Mouse (Mus musculus) liver, embryonic 15.5 days (tissue): ENCODE results near the gene Smad3. TPM values are rescaled to one million over a fixed set of nuclear protein-coding genes. Genes with fewer than 3 reads are reported as not detected.

Experiments
- ATAC-seq: fragments of 200-750 bp; cut with Nextera tagmentation; 2 replicates; pipeline ENCODE4 v1.8.0; 2017; ENCODE audit warnings: moderate number of reproducible peaks, mild to moderate bottlenecking, moderate library complexity; ENCODE audit not compliant: insufficient read depth
- H3K27ac ChIP-seq: fragments of 300-500 bp; sonication (generic); replicated peaks from 2 replicates; pipeline ENCODE4 v1.5.1; 2015; ENCODE audit warnings: mild to moderate bottlenecking, inconsistent platforms
- H3K27me3 ChIP-seq: fragments of 300-500 bp; sonication (generic); 2 replicates; pipeline ENCODE4 v1.6.1; 2015; ENCODE audit warnings: mild to moderate bottlenecking, inconsistent platforms
- H3K36me3 ChIP-seq: fragments of 300-500 bp; sonication (generic); replicated peaks from 2 replicates; pipeline ENCODE4 v1.6.1; 2015; ENCODE audit warnings: moderate library complexity, mild to moderate bottlenecking, inconsistent platforms
- H3K4me1 ChIP-seq: fragments of 300-500 bp; sonication (generic); replicated peaks from 2 replicates; pipeline ENCODE4 v1.6.1; 2015; ENCODE audit warnings: inconsistent platforms
- H3K4me2 ChIP-seq: fragments of 300-500 bp; sonication (generic); 2 replicates; pipeline ENCODE4 v1.6.1; 2015; ENCODE audit warnings: moderate library complexity, mild to moderate bottlenecking, inconsistent platforms
- H3K4me3 ChIP-seq: fragments of 300-500 bp; sonication (generic); replicated peaks from 2 replicates; pipeline ENCODE4 v1.5.1; 2015; ENCODE audit warnings: mild to moderate bottlenecking, inconsistent platforms
- H3K9ac ChIP-seq: fragments of 300-500 bp; sonication (generic); 2 replicates; pipeline ENCODE4 v1.6.1; 2015; ENCODE audit warnings: moderate library complexity, mild to moderate bottlenecking, inconsistent platforms
- H3K9me3 ChIP-seq: fragments of 300-500 bp; sonication (generic); replicated peaks from 2 replicates; pipeline ENCODE4 v1.6.1; 2016; ENCODE audit warnings: inconsistent platforms
- WGBS: fragments of 180-500 bp; shearing (Covaris S2); methylation state at CpG from one replicate; pipeline ENCODE4 v1.1.7; 2015; ENCODE audit warnings: mixed read lengths; ENCODE audit not compliant: insufficient replicate concordance; 5-methylcytosine and 5-hydroxymethylcytosine counted together
- polyA plus RNA-seq: library from polyadenylated mRNA; unstranded; fragments of >200 nt; fragmentation: Nextera tagmentation; extraction: Ambion mirVana; gene quantifications from 2 replicates; pipeline ENCODE4 v1.2.1, GENCODE M21; 2015

The Smad3 gene
- polyA plus RNA-seq, 1 experiment from 2014 or later = 3.0 TPM

DNA sequence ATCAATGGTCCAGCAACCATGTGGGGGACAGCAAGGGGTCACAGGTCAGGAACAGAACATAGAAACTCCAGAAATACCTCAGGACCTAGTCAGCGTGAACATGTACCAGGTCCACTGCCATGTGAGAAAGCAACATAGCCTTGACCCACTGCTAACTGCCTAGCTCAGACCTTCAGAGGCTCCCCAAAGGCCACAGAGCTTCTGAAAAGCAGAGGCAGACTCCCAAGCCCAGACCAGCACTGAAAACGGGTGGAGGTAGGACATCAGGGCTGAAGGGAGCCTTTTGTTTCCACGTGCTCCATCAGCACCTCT lies 84.3 kb downstream of the Smad3 start:
- H3K4me2 ChIP-seq = no peak overlapping the region
- H3K36me3 ChIP-seq = peaks cover 8% of the 10 kb centered on the region
- 38% methylated on average over 3 of the region's 3 CpGs for WGBS
- H3K9me3 ChIP-seq = no peaks in the 10 kb centered on the region
- H3K27ac ChIP-seq = no peak overlapping the region
- H3K27me3 ChIP-seq = no peaks in the 10 kb centered on the region
- peaks cover 19% of the 10 kb centered on the region for H3K4me1 ChIP-seq
- H3K9ac ChIP-seq = no peak overlapping the region
- no peak for ATAC-seq
- no peak overlapping the region for H3K4me3 ChIP-seq

DNA sequence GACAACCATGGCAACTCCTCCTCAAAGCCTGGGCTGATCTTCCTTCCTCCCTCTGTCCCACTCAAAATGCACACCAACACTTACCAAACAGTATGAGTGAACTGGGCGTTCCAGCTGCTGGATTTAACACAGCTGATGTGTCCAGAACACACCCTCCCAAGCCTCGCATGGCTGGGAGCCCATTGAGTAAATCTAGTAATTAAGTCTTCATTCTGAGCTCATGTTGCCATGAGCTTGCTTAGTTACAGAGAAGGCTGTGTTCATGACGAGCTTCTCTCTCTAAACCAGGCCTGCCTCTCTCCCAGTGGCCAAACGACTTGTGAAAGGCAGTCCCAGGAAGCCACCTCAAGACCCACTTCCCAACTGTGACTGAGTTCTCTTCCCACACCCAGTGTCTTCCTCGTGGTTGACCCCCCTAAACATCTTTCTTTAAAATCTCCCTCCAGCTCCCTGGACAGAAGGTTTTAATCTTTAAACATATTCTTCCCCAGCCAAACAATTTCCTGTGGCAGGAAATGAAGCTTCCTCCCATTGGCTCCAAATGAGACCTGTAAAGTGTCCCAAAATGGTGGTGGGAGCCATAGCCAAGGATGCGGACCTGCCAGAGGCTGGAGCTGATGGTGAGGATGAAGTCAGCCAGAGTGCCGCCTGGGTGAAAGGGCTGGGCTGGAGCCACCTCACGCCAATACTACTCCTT lies 84.8 kb downstream of the Smad3 start:
- H3K27me3 ChIP-seq = no peaks in the 10 kb centered on the region
- no peak overlapping the region for H3K9ac ChIP-seq
- H3K4me3 ChIP-seq = no peak overlapping the region
- H3K4me1 ChIP-seq = peaks cover 16% of the 10 kb centered on the region
- no peak overlapping the region for H3K4me2 ChIP-seq
- H3K9me3 ChIP-seq = no peaks in the 10 kb centered on the region
- no peak overlapping the region for H3K27ac ChIP-seq
- whole genome bisulfite sequencing = 33% methylated on average over 8 of the region's 8 CpGs
- ATAC-seq = no peak
- peaks cover 8% of the 10 kb centered on the region for H3K36me3 ChIP-seq

DNA sequence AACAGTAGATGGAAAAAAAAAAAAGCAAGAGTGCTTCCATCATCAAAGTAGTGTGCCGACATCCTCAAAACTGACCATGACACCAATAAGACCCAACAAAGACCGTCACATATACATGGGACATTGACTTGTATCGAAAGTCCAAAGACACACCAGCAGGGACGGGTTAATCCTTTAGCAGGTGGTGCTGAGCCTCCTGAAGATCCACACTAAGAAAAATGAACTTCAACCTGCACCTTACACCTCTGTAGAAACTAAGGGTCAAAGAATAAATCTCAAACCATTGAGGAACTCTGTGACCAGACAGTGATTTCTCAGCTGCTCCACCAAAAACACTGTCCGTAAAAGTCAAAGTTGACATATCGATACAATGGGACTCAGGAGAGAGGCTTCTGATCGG lies 88.0 kb downstream of the Smad3 start:
- no peaks in the 10 kb centered on the region for H3K27me3 ChIP-seq
- H3K36me3 ChIP-seq = peaks cover 17% of the 10 kb centered on the region
- no peak overlapping the region for H3K27ac ChIP-seq
- peaks cover 14% of the 10 kb centered on the region for H3K4me1 ChIP-seq
- no peaks in the 10 kb centered on the region for H3K9me3 ChIP-seq
- no peak overlapping the region for H3K4me2 ChIP-seq
- no peak overlapping the region for H3K9ac ChIP-seq
- 83% methylated on average over 7 of the region's 7 CpGs for WGBS
- ATAC-seq = no peak
- H3K4me3 ChIP-seq = no peak overlapping the region

GRCm38 (mm10) chr9:63668621-63669020 lies 89.2 kb downstream of the Smad3 start:
- no peak for ATAC-seq
- H3K27ac ChIP-seq = no peak overlapping the region
- H3K4me2 ChIP-seq = no peak overlapping the region
- no peak overlapping the region for H3K4me3 ChIP-seq
- WGBS = 71% methylated on average over 1 of the region's 1 CpGs
- no peaks in the 10 kb centered on the region for H3K9me3 ChIP-seq
- no peak overlapping the region for H3K9ac ChIP-seq
- H3K36me3 ChIP-seq = peaks cover 17% of the 10 kb centered on the region
- no peaks in the 10 kb centered on the region for H3K27me3 ChIP-seq
- peaks cover 13% of the 10 kb centered on the region; the same call in 1 of the 2 replicates for H3K4me1 ChIP-seq

DNA sequence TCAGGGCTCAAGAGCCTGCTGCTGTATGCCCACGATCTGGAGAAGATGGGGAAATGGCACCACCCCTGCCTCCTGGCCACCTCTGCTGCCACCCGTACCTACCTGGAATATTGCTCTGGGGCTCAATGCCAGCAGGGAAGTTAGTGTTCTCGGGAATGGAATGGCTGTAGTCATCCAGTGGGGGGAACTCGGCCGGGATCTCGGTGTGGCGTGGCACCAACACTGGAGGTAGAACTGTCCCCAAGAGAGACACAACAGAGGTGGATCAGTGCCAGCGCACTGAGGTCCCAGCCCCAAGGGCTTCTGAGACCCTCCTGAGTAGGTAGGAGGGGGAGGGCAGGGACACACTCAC lies 90.4 kb downstream of the Smad3 start:
- H3K4me3 ChIP-seq = no peak overlapping the region
- no peaks in the 10 kb centered on the region for H3K27me3 ChIP-seq
- ATAC-seq = no peak
- no peak overlapping the region for H3K9ac ChIP-seq
- H3K27ac ChIP-seq = no peak overlapping the region
- H3K4me2 ChIP-seq = no peak overlapping the region
- peaks cover 17% of the 10 kb centered on the region for H3K36me3 ChIP-seq
- no peaks in the 10 kb centered on the region for H3K9me3 ChIP-seq
- WGBS = 82% methylated on average over 8 of the region's 8 CpGs
- H3K4me1 ChIP-seq = 0 out of 2 replicates have a peak, but pooled peaks cover 3% of the 10 kb centered on the region

DNA sequence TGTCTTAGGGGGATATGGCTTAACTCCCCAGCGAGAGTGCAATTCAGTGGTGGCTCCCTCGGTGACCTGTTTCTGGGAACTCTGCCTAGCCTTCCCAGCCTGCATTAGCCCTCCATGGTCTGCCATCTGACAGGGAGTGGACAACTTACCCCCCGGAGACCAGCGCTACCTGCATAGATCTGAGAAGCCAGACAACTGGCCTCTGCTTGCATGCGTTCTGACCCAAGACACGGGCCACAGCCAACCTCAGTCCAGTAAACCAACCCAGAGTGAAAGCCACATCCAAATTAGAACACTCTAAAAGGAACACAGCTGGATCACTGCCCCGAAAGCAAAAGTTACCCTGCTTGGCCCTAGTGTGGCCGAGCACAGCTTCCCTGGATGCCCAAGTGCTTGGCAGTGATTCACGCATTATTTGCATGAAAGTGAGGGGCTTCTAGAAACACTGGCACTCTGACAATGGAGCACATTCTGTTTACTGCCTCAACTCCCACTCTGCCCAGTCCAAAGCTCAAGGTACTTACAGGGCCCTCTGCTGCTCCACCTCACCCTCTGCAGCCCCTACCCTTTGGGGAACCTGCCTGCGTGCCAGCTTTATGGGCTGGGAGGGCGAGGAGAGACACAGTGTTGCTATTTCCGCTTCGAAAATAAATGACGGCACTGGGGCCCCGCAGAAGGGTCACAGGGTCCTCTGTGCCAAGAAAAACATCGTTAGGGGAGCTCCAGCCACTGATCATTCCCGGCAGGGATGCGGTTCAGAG lies 91.0 kb downstream of the Smad3 start:
- no peaks in the 10 kb centered on the region for H3K4me1 ChIP-seq
- H3K27me3 ChIP-seq = no peaks in the 10 kb centered on the region
- no peak overlapping the region for H3K4me2 ChIP-seq
- no peak overlapping the region for H3K9ac ChIP-seq
- WGBS = 80% methylated on average over 18 of the region's 18 CpGs
- H3K36me3 ChIP-seq = peaks cover 17% of the 10 kb centered on the region
- H3K27ac ChIP-seq = no peak overlapping the region
- H3K4me3 ChIP-seq = no peak overlapping the region
- no peak for ATAC-seq
- H3K9me3 ChIP-seq = no peaks in the 10 kb centered on the region

GRCm38 (mm10) chr9:63664792-63665646 lies 92.8 kb downstream of the Smad3 start:
- 63% methylated on average over 13 of the region's 13 CpGs for WGBS

GRCm38 (mm10) chr9:63664300-63664745 lies 93.5 kb downstream of the Smad3 start:
- Histone ChIP-seq H3K27me3 (no peaks in the 10 kb centered on the region), H3K36me3 (peaks cover 8% of the 10 kb centered on the region; the same call in 1 of the 2 replicates)

More at GRCm38 (mm10) chr9:63664792-63665646, 92.8 kb downstream of the Smad3 start:
- no peak overlapping the region for H3K27ac ChIP-seq
- H3K4me3 ChIP-seq = no peak overlapping the region
- no peak for ATAC-seq
- H3K9ac ChIP-seq = no peak overlapping the region
- H3K4me1 ChIP-seq = no peaks in the 10 kb centered on the region
- no peak overlapping the region for H3K4me2 ChIP-seq
- peaks cover 8% of the 10 kb centered on the region; the same call in 1 of the 2 replicates for H3K36me3 ChIP-seq
- H3K9me3 ChIP-seq = no peaks in the 10 kb centered on the region
- H3K27me3 ChIP-seq = no peaks in the 10 kb centered on the region

GRCm38 (mm10) chr9:63663222-63663621 lies 94.6 kb downstream of the Smad3 start:
- ATAC-seq = no peak
- peaks cover 8% of the 10 kb centered on the region; the same call in 1 of the 2 replicates for H3K36me3 ChIP-seq
- H3K9me3 ChIP-seq = no peaks in the 10 kb centered on the region
- no peak overlapping the region for H3K9ac ChIP-seq
- no peaks in the 10 kb centered on the region for H3K27me3 ChIP-seq
- no peaks in the 10 kb centered on the region for H3K4me1 ChIP-seq
- no peak overlapping the region for H3K4me2 ChIP-seq
- 76% methylated on average over 10 of the region's 10 CpGs for WGBS
- H3K4me3 ChIP-seq = no peak overlapping the region
- no peak overlapping the region for H3K27ac ChIP-seq

More at GRCm38 (mm10) chr9:63664300-63664745, 93.5 kb downstream of the Smad3 start:
- H3K4me3 ChIP-seq = no peak overlapping the region
- ATAC-seq = no peak
- WGBS = 39% methylated on average over 2 of the region's 2 CpGs
- no peaks in the 10 kb centered on the region for H3K4me1 ChIP-seq
- no peak overlapping the region for H3K4me2 ChIP-seq
- H3K9ac ChIP-seq = no peak overlapping the region
- H3K27ac ChIP-seq = no peak overlapping the region
- H3K9me3 ChIP-seq = no peaks in the 10 kb centered on the region

DNA sequence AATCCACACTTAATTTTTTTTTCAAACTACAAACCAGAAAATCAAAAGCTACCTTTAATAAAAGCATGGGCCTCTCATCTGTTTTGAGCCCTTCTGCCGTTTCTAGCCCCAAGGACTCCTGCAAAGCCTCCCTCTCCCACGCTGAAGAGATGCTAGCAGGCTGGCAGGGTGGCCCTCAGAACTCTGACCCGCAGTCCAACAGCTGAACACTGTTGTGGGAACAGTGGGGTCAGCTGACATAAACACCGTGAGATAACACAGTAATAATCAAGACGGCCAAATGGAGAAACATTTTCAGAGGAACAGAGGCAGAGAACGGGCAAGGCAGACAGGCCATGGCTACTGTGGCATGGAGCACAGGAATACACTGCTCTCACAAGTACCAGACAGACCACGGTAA lies 95.0 kb downstream of the Smad3 start:
- H3K27me3 ChIP-seq = no peaks in the 10 kb centered on the region
- H3K9ac ChIP-seq = no peak overlapping the region
- H3K4me2 ChIP-seq = no peak overlapping the region
- H3K9me3 ChIP-seq = no peaks in the 10 kb centered on the region
- H3K27ac ChIP-seq = no peak overlapping the region
- peaks cover 8% of the 10 kb centered on the region; the same call in 1 of the 2 replicates for H3K36me3 ChIP-seq
- no peak for ATAC-seq
- H3K4me3 ChIP-seq = no peak overlapping the region
- WGBS = 46% methylated on average over 7 of the region's 7 CpGs
- no peaks in the 10 kb centered on the region for H3K4me1 ChIP-seq

- 57% methylated on average over 3 of the region's 3 CpGs for WGBS
- Histone ChIP-seq H3K9ac (no peak overlapping the region), H3K27me3 (no peaks in the 10 kb centered on the region), H3K27ac (no peak overlapping the region), H3K36me3 (peaks cover under 1% of the 10 kb centered on the region; the same call in 1 of the 2 replicates), H3K4me2 (no peak overlapping the region), H3K9me3 (no peaks in the 10 kb centered on the region), H3K4me3 (no peak overlapping the region), H3K4me1 (no peaks in the 10 kb centered on the region)
- no peak for ATAC-seq
Observed at GRCm38 (mm10) chr9:63660691-63661090, 97.1 kb downstream of the Smad3 start.
